Mouse (Mus musculus): ENCODE measurements around the gene Commd1. TPM values are rescaled to one million over a fixed set of nuclear protein-coding genes. Genes with fewer than 3 reads are reported as not detected.

Gene Commd1
- total RNA-seq, 2 experiments from 2014 or later = 11.3 to 26.3 TPM

DNA sequence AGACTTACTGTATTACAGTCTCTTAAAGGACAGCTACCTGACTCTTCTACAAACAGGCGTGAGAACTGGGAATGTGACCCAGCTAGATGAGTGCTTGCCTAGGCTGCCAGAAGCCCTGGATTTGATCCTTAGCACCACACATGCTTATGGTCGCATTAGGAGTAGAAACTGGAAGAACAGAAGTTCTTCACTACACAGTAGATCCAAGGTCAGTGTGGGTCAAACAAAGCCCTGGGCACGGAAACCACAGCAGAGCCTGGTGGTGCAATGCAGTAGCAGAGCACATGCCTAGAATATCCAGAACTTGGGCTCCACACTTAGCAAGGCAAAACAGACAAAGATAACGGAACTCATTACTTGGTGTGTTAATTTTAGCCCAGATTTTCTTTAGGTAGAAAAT, 132.1 kb downstream of the Commd1 start:
- ATAC-seq (replicated peaks; ENCODE audit: low FRiP score, poor library complexity, severe bottlenecking) = no peak

DNA sequence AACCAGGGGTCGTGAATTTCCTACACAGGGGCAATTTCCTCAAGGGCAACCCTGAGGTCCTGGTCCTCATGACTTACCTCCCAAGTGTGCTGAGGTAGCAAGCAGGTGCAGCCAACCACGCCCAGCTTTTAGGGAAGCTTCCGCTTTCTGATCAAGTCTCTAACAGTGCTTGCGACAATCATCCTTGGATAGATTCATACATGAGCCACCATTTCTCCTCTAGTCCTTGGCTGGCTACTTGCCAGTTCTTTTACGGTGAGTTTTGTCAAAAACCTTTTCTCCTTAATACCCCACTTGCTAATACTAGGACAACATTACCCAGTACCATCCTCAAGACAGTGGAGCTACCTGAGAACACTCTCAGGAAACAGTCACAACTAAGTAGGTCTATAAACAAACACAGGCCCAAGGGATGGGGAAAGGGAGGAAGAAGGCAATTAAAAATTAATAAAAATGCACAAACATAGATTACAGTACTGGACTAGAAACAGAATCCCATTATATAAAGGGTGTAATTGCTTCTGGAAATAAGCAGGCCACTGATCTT, 133.5 kb downstream of the Commd1 start:
- no peak for ATAC-seq (replicated peaks; ENCODE audit: low FRiP score, poor library complexity, severe bottlenecking)

DNA sequence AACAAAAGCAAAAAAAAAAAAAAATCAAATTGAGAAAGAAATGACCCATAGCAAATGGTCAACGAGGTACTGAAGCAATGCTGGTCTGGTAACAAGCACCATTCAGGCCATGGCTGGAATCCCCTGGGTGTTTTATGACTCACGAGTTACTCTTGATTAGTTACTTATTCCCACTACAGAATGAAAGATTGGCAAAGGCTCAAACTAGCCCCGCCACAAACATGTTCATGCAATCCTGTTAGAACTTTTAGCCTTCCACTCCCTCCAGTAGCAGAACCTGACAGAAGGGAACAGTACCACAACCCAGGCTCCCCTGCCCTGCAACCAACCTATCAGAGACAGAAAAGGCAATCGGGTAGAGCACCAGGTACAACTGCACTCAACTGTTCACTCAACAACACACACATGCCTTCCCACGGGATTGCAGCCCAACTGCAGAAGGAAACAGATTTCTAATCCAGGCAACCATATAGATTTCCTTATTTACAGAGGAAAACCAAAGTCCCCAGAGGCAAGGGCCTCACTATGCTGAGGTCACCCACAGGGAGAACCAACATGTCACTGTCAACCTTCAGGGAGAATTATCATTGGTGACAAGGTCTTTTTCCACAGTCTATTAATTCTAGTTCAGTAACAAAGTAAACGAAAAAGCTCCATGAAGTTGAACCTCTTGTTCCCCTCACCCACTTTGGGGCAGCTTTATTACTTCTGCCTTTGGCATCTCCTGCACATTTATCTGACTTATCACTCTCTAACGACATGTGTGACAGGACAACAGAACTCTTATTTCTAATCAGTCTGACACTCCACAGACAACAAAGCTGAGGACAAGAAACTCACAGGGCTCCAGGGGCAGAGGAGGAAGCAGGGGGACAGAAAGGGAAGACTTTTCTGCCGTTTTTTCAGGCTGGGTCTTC, 134.2 kb downstream of the Commd1 start:
- no peak for ATAC-seq (replicated peaks; ENCODE audit: low FRiP score, poor library complexity, severe bottlenecking)

DNA sequence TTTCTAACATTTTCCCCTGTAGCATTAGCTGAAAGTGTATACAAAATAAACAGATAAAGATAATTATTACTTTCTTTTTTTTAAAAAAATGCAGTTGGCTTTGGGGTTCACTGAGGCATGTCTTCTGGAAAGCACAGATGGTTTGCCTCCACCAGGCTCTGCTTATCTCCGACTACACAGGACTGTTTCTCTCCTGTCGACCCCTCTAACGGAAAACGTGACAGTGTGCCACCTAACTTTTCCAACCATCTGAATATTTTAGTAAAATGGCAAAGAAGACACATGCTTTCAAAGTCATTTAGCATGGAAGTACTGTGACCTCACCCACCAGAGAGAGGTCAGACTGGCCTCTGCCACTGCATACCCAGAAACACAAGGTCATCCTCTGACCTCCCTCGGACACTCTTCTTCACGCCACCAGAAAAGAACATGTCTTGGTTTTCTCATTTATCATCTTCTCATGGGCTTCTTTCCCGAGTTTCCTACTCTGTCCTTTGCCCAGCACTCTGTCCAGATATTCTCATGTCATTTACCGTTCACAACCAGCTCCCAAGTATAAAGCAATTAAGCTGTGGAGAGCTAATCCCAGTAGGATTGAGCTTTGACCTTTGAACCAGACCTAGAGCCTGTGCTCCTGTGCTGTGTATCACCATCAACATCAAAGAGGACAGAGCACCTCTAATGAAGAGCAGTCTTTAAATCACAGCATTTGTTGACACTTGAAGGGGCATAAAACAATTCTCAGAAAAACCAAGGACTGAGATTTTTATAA, 135.0 kb downstream of the Commd1 start:
- ATAC-seq (replicated peaks; ENCODE audit: low FRiP score, poor library complexity, severe bottlenecking) = no peak

Other genes starting within 250 kb of the Commd1 start
- 3.1 TPM in 1 of 2 replicates, not detected in the other for gene B3gnt2, start 121.4 kb downstream of the Commd1 start, total RNA-seq (2015; ENCODE audit: low replicate concordance)
- 0.09 and 3.9 TPM in 2 replicates for gene B3gnt2, start 121.4 kb downstream of the Commd1 start, total RNA-seq (2017; ENCODE audit: low replicate concordance)
- gene Zrsr1, start 10.4 kb downstream of the Commd1 start, total RNA-seq (2015; ENCODE audit: low replicate concordance) = 103 and 104 TPM in 2 replicates
- gene Zrsr1, start 10.4 kb downstream of the Commd1 start, total RNA-seq (2017; ENCODE audit: low replicate concordance) = 198 and 259 TPM in 2 replicates
- gene Gm28048, start 292 bp downstream of the Commd1 start, total RNA-seq (2015; ENCODE audit: low replicate concordance) = 11.7 and 25.6 TPM in 2 replicates
- 9.3 and 14.2 TPM in 2 replicates for gene Gm28048, start 292 bp downstream of the Commd1 start, total RNA-seq (2017; ENCODE audit: low replicate concordance)
- gene Cct4, start 8.1 kb upstream of the Commd1 start, total RNA-seq (2015; ENCODE audit: low replicate concordance) = 66.0 and 82.0 TPM in 2 replicates
- 46.6 and 49.6 TPM in 2 replicates for gene Cct4, start 8.1 kb upstream of the Commd1 start, total RNA-seq (2017; ENCODE audit: low replicate concordance)
- 2.3 TPM in 1 of 2 replicates, not detected in the other for gene Fam161a, start 25.1 kb upstream of the Commd1 start, total RNA-seq (2015; ENCODE audit: low replicate concordance)
- gene Fam161a, start 25.1 kb upstream of the Commd1 start, total RNA-seq (2017; ENCODE audit: low replicate concordance) = 2.4 and 9.3 TPM in 2 replicates

Data from erythroblast, adult 5-6 weeks (primary cell).